Mouse (Mus musculus): Measurements from ENCODE around the gene Lenep.

- TF ChIP-seq CTCF (IDR thresholded peaks at IDR 0.05; ENCODE audit: borderline replicate concordance, extremely low read depth, insufficient read depth, insufficient read length): no peak
- TF ChIP-seq POLR2A (IDR thresholded peaks at IDR 0.05; ENCODE audit: borderline replicate concordance, extremely low read depth, insufficient read depth, insufficient read length, poor library complexity, severe bottlenecking): no peak
Measured at GRCm38 (mm10) chr3:89432606-89433005, 30.0 kb upstream of the Lenep start.

Data from brain, embryonic 14.5 days (tissue).